Mouse (Mus musculus) adrenal gland, postnatal 10 days (tissue): ENCODE data around the gene Slc7a6os. TPM values are rescaled to one million over a fixed set of nuclear protein-coding genes. Genes with fewer than 3 reads are reported as not detected.
"Not testable (repeated sequence)": the region's sequence is repeated elsewhere in the genome, so short reads cannot be mapped to it uniquely, and the experiment has no call there.

ENCODE experiments used
- DNase-seq: peaks from one replicate; pipeline ENCODE4 v3.0.0; 2021; ENCODE audit warnings: mixed read lengths
- long read RNA-seq, 2 experiments: library from polyadenylated mRNA; stranded (forward); transcript quantifications; one replicate each; pipeline ENCODE4 v2.0.0; 2021
- total RNA-seq, 2 experiments: library from RNA; stranded (reverse); gene quantifications; 2 replicates each; pipeline ENCODE4 v1.2.3; 2021

Gene Slc7a6os
- 10 to 100 TPM; 21.9 to 26.4 TPM for total RNA-seq
- long read RNA-seq, experiment 1, transcript Slc7a6os-201 (5 exons, 1,246 nt): major isoform, 10 of 16 reads
- long read RNA-seq, experiment 1, partial matches to known transcripts: 3 of 16 reads
- long read RNA-seq, experiment 1, other reads (novel, unspliced or antisense): 2 of 16 reads
- long read RNA-seq, experiment 2, partial matches to known transcripts: 2 of 6 reads
- long read RNA-seq, experiment 2, other reads (novel, unspliced or antisense): 0 of 6 reads

DNA sequence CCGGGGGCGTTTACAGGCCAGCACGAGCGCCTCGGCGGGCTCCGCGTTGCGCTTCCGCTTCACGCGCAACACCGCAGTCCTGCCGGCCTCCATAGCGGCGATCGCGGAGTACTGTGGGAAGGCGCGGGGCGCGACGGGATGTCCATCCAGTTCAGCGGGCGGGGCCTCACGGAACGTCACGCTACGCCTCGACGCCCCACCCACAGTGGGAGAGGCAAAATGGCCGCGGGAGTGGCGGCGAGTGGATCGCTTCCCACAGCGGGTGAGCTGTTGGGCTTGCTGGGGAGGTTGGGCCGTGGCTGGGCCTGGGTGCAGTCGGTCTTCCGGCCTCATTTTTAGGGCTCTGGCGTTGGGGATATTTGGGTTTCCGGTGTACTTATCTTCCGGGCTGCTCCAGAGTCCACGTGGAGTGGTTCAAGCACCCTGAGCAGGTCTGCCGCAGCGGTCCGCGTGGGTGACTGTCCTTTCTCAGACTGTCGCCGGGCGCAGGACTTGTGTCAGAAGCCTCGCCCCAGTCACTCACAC, at the start of gene Slc7a6os, which contains the start of gene Prmt7:
Slc7a6os (minus strand) TSS at position 115 of the 525 bp plus-strand sequence.
Prmt7 (plus strand) TSS at position 116 of the 525 bp plus-strand sequence.
- peak; percentile 97 for DNase-seq

DNA sequence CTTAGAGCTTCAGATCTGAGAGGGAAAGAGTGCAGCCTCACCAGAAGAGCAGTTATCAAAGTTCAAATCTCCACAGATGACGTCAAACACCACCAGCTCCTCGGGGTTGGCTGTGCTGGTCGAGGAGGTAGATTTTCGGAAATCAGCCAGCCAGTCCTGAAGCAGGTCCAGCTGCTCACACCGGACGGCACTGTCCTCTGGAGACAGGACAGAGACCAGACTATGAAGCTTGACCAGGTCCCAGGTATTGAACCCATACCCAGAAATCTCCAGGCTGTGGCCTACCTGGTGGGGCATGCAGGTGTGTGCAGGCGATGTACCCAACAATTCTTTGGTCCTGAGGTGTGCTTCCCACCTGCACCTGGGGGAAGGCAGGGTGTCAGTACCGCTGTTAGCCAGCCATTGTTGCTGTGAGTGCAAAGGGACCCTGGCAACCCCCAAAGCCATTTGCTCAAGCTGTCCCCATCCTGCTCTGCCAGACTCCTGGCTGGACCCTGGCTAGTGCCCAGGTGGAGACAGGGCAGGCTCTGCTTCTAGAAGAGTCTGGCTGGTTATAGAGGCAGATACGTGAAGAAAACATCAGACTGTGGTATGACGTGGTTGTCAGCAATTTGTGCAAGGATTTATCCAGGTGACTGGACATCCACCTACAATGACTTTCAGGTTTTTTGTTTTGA, 49.0 kb upstream of the Slc7a6os start:
- DNase-seq: no peak

DNA sequence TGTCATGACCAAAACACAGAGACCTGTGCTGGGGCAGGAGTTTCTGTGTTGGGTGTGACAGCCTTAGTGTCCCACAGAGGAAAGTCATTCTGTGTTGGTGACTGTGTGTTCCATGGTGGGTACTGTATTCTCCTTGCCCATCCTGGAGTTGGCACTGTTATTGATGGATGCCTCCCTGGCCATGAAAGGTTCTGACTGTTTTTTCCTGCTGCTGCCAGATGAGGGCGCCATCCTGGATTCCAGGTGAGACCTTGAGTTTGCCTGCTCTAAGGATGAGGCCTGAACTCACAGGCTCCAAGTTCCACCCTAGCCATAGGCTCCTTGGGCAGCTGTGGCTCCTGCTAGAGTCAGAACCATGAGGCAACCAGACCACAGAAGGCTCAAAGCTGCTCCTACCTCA, 47.4 kb upstream of the Slc7a6os start:
- DNase-seq: peak; percentile 31

DNA sequence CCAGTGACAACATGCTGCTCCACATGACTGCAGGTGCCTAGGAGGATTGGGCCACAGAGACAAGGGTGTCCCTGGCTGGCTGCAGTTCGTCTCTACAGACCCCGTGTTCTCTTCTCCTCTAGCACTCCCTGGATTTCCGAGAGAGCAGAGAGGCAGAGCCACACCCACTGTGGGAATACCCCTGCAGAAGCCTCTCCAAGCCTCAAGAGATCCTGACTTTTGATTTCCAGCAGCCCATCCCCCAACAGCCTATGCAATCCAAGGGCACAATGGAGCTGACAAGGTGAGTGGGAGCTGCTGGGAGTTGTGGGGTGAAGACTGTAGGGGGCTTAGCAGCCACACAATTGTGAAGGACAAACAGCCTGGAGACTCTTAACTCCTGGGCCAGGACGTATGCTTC, 39.5 kb upstream of the Slc7a6os start:
- no peak for DNase-seq

DNA sequence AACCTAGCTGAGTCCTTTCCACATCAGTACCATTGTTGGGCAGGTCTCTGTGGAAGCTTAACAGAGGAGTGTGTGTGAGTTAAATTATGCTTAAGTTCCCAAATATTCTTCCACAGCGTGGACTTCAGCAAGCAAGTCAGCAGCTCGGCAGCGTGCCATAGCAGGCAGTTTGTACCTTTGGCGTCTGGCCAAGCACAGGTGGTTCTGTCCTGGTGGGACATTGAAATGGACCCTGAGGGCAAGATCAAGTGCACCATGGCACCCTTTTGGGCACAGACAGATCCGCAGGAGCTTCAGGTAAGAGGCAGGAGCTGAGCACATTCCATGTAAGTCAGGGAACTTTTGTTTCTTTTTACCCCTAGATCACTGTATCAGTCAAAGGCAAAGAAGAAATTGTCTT, 26.4 kb upstream of the Slc7a6os start:
- DNase-seq: no peak

DNA sequence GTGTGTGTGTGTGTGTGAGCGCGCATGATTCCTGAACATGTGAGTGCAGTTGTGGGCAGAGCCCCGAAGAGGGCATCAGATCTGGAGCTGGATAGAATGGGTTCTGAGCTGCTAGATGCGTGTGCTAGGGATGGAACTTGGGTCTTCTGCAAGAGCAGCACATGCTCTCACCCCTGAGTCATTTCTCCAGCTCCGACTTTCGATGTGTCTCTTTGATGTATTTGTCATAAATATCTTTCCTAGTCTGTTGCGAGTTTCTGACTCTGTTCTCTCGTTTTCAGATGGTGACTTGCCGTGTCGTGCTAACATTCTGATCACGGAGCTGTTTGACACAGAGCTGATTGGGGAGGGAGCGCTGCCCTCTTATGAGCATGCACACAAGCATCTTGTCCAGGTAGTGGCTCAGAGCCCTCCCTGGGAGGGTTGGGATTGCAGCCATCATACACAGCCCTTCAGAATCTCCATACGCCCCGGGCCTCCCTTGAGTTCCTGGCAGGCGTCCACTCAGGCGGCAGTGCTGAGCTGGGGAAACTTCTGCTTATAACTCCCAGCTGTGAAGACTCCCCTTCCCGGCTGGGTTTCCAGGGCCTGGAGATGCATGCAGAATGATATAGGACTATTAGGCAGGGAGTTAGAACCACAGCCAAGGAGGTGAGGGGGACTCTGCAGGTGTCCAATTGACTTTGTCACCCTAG, 24.0 kb upstream of the Slc7a6os start:
- no peak for DNase-seq

DNA sequence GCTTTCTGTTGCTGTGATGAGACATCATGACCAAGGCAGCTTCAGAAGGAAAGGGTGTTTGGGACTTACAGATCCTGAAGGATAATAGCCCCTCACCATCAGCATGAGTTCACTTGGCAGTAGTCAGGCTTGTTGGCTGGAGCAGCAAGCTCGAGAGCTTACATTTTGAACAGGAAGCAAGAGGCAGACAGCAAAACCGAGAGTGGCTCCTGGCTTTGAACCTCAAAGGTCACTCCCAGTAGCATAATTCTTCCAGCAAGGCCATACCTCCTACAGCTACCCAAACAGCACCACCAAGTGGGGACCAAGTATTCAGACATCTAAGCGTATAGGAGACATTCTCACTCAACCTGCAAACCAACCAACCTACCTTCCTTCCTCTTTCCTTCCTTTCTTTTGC, 22.0 kb upstream of the Slc7a6os start:
- DNase-seq: no peak

DNA sequence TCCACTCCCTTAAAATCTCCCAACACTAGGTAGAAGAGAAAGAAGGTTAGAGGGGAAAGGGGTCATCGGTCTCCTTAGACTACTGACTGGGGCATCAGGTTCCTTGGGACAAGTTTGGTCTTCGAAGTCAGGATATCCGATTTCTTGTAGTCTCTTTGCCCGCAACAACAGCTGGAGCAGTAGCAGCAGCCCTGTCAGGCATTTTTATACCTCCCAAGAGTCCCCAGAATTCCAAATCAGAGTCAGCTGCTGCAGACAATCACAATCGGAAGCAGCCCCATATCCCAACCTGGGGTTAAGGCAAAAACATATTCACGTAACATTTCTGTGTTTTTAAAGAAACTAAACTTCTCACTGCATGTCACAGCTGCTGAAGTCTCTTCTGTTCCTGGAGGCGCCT, 20.8 kb upstream of the Slc7a6os start:
- no peak for DNase-seq

DNA sequence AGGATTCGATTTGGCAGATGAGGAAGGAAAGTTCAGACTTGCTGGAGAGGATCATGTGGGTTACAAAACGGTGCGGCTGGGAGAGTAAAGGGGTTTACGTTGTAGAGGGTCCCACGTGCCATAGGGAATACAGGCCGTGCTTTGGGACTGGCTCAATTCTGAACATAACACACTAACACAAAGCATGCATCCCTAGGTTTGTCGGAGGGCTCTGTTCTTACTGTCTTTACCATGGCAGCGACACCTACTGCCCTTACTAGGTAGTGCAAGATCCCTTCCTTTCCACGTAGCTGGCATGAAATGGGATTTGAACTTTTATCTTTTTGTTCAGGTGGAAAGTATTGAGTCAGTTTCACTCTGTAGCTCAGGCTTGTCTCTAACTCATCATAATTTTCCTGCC, 15.9 kb upstream of the Slc7a6os start:
- DNase-seq: peak; percentile 67

DNA sequence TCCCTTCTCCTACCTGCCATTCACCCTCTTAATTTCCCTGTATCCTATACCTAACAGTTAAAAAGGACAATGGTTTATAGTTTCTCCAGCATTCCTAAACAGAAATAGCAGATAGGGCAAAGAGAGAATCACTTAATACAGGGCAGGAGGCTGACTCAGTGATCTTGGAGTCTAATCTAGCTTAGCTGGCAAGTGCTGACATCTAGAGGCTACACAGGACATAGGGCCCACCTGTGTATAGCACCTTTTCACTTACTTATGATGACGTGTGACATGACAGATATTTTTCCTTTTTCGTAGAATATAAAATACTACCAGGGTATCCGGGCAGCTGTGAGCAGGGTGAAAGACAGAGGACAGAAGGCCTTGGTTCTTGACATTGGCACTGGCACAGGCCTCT, 8.9 kb upstream of the Slc7a6os start:
- no peak for DNase-seq

DNA sequence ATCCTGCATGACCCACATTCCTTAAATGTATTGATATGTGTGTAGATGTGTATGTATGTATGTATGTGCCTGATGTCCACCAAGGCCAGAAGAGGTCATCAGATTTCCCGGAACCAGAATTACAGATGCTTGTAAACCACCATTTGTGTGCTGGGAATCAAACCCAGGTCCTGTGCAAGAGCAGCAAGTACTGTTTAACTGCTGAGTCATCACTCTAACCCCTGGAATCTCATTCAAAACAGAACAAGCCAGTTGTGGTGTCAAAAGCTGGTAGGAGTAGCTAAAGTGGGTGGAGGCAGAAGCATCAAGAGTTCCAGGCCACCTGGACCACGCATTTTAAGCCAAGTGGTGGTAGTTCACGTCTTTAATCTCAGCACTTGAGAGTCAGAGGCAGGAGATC, 3.2 kb upstream of the Slc7a6os start:
- DNase-seq: no peak

DNA sequence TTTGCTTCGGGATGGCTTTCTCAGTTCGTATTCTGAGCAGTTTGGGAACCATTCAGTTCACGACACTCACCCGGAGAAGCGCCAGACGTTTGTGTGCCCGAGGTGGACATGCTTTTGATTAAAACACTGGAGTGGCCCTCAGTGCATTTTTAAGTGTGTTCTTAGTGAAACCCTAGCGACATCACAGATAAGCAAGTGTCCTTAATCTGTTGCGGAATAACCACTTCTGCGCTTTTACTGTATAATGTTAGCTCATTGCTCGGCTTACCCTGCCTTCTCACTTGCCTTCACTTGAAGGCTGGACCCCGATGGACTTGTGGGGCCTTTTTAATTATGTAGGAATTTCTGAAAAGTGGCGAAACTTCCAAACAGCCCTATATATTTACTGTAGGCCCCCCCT, 686 bp upstream of the Slc7a6os start:
- DNase-seq: no peak

DNA sequence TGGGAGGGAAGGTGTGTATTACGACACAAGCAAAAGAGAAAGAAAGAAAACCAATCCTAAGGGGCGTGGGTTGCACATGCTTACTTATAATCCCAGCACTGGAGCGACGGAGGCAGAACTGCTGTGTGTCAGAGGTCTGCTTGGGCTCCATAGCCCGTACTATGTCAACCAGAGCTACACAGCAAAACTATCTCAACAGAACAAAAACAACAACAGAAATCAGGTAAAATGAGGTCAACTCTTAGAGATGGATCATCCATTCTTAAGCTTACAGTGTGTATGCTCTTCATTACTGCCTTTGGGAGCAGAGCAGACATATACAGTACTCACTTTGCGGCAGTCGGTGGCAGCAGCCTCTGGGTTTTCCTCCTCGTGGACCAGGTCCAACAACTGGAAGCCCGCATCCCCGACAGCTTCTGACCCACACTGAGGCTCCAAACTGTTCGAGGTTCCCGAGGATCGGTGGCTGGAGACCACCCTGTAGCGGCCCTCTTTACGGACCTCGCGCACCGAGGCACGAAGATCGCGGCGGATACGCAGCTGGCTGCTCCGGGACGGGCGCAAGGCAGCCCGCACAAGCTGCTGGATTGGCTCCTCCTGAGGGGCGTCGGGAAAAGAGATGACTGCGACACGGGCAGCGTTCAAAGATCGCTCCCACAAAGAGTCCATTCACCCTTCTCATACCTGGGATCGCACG, 552 bp downstream of the Slc7a6os start:
- DNase-seq: peak; percentile 17

DNA sequence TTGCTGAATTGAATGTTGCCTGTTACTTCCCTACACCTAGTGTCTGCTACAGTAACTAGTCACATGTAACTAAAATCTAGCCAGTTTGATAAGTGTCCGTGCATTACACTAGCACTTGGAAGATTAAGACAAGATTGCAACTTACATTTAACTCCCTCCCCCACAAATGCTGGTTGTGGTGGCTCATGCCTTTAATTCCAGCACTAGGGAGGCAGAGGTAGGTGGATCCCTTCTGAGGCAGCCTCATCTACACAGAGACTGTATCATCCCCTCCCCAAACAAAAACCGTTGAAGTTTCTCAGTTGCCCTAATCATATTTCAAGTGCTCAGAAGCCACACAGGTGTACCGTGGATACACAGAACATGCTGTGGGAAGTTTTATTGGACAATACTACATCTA, 11.1 kb downstream of the Slc7a6os start:
- DNase-seq: not testable (repeated sequence)

DNA sequence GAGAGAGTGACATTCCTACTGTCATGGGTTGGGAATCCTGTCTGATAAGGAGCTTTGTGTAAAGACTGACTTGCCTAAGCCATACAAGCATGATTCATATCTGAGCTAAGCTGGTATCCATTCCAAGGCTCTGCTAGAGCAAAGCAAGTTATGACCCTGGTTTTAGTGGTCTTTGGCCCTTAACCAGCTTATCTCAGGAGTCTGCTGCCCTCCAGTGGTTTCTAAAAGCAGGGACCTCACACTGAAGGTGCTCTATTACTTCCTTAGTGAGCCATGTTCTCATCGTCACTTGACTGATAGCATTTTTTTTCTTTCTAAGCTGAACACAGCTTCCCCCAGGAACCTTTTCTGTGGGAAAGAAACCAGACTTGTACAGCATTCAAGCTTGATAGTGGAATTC, 12.0 kb downstream of the Slc7a6os start:
- DNase-seq: peak; percentile 64

DNA sequence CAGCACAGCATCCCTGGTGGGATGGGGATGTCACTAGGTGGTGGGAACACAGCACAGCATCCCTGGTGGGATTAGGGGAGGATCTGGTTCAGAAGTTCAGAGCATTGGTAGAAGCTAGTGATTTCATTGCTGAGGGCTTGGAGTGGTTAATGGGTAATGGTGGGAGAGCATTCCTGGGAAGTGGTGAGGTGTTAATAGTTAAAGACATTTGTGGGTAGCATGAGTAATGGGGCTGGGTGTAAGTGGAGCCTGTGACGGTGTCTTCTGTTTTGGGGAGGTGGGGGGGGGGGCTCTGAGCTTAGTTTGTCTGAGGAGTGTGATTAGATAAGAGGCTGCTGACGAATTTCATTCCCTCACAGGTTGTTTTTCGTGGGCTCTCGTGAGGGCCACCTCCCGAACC, 16.7 kb downstream of the Slc7a6os start:
- no peak for DNase-seq

DNA sequence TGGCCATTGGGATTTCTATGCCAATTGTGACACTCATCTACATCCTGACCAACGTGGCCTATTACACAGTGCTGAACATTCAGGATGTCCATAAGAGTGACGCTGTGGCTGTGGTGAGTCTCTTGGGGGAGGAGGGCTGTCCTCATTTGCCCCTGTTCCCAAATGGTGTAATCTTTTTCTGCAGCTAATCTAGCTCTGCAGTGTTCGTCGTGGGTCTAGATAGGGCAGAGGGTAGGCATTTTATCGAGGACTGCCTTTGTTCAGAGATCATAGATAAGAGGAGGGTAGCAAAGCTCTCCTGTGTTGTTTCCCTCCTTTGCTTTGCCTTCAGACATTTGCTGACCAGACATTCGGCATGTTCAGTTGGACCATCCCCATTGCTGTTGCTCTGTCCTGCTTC, 17.6 kb downstream of the Slc7a6os start:
- no peak for DNase-seq

DNA sequence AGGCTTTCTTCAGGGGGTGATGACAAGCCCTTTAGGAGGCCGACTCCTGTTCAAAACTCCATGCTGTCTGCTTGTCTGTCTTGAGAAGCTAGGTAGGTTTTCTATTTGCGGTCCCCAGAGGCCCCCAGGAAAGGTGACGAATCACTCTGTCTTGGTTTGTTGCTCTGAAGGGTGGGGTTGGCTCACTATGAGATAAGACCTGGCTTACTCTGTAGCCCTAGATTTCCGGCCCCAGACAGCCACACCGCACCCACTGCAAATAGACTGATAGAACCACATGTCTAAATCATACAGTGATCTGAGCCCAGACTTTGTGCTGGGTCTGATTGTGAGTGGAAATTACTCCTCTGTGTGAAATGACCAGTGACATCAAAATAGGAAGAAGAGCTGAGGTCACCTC, 19.1 kb downstream of the Slc7a6os start:
- DNase-seq: no peak

DNA sequence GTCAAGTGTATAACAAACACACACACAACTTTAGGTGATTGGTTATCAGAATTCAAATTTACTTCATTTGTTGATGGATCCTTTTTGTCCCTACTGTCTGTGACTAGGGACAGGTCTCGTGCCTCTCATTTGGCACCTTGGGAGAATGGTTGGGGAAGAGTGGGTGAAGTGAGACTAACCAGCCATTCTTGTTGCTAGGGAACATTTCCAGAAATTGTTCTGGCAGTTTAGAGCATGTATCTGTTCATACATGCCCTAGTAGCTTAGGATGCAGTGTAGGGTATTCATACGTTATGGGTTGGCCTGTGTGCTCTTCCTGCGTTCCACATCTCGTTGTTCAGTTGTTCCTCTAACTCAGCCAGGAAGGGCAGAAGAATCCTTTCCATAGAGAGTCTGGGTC, 21.6 kb downstream of the Slc7a6os start:
- DNase-seq: no peak

DNA sequence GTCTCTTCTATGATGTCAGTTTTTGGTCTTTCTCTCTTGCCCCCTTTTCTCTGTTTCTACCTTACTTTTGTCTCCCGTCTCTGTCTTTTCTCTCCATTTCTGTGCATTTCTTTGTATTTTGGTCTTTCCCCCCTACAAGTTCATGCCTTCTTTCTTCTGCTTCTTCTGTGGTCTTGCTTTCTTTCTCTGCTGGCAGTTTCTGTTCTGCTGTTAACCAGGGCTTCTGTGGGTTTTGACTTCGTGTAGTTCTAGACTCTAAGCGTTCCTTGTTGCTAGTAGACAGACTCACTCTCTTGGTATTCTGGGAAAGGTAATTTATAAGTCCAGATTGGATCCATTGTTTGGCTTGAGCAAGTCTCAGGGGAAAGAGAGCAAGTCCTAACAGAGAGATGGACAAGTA, 24.3 kb downstream of the Slc7a6os start:
- DNase-seq: no peak

DNA sequence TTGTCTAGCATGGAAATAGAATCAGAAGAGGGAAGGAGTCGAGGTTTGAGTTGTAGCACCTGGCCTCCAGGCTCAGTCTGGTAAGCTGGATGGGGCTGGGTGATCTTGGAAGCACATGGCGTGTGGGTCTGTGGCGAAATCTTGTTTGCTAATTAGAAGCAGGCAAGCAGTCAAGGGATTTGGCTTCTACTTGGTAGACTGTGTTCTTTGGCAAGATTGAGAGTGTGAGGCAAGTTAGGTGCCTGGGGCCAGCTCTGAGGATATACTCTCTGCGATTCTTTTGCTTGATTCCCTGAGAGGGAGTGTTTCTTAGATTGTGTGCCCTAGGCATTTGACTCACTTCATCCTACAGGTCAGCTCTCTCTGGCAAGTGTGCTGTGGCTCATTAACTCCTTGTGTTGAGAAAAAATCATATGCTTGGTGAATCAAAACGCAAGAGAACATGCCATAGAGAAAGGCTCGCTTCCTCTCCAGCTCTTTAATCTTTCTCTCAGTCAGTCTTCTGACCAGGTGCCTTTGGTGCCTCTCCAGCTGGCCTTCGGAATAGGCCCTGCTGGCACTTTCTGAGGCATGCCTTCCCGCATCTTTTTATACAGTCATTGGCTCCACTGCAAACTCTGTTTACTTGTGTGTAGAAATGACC, 25.0 kb downstream of the Slc7a6os start:
- DNase-seq: peak; percentile 55

DNA sequence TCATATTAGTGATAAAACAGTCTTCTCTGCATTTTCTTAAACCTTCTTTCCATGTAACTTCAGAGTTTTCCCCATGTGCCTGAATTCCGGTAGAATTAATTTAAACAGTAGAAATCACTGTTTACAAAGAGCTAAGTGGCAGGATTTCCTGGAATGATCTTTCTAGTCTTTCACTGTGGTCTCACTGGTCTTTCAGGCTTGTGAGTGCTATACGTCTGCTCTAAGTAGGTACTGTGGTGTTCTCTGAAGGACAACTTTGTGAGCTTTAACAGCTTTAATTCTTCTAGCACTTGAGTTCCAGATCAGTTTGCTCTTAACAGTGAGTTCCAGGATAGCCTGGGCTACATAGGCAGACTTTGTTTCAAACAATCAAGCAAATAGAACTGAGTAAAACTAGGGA, 32.3 kb downstream of the Slc7a6os start:
- DNase-seq: no peak
